Mouse (Mus musculus) spleen, postnatal 36 days (tissue): Measurements from ENCODE around the gene Wscd2.

Source experiments
- DNase-seq, 2 experiments: peaks; one replicate each; pipeline ENCODE4 v3.0.0; 2022; ENCODE audit warnings: low spot score in 2 of 2, mixed read lengths in 1 of 2

The Wscd2 gene

DNA sequence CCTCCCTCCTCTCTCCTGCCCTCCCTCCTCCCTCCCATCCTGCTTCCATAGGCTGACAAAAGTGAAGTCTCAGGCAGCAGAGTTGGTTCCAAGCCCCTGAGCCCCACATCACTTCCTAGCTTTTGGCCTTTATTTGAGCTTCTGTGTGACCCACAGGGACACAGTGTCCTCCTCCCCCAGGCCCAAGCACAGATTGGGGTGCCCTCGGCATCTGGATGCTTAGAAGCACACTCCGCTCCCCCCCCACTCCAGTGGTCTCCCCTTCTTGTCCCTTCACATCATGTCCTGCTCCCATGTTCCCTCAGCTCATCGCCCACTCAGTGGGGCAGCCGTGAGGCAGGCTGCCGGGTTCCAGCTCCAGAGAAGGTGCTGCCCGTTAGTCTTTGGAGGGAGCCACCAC is 121.0 kb downstream of the Wscd2 start:
- DNase-seq: no peak

DNA sequence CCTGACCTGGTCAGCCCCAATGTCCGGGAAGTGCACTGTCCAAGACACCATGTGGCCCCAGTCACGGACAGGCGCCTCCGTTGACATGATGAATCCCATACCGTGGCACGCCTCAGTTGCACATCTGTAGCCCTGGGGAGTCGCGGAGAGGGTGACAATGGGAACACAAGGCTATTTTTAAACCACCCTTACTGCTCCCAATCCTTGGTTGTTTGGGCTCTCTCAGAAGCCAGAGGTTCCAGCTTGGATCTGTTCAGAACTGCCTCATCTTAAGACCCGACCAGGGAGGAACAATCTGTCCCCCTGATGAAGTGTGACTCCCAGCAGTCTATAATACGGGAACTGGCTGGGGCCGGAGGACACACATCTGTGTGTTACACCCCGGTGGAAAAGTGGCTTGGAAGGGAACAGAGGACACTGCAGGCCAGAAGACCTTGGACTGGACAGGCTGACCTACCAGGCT is 121.7 kb downstream of the Wscd2 start:
- no peak for DNase-seq

DNA sequence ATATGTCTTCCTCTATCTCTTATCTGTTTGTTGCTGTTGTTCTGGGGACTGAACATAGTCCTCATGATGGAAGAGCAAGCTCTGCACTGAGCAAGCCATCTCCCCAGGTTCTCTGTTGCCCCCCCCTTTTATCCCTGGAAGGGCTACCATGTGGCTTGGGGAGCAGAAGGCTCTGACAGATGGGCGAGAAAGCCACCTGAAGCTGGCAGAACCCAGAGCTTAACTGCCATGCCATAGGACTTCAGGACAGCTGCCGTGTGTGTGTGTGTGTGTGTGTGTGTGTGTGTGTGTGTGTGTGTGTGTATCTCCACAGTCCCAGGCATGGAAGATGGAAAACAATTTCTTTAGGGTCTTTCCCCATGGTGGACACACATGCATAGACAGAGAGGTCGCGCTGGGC is 128.6 kb downstream of the Wscd2 start:
- no peak for DNase-seq

DNA sequence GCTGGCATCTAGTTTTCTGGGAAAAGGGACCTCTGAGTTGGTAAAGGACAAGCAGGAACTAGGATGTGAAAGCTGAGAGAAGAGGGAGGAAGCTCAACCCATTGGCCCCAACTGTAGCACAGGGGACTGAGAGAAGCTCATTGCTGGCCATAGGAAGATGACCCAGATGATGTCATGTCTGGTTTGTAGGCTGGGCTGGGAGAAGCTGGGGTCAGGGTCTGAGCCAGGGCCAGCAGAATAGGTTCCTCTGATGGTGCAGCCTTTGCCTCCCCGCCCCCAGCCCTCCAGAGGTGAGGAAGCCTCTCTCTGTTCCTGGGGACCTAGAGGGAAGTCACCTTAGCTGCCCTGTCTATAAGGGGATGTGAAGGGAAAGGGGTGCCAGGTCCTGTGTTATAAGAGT is 129.0 kb downstream of the Wscd2 start:
- DNase-seq: no peak

DNA sequence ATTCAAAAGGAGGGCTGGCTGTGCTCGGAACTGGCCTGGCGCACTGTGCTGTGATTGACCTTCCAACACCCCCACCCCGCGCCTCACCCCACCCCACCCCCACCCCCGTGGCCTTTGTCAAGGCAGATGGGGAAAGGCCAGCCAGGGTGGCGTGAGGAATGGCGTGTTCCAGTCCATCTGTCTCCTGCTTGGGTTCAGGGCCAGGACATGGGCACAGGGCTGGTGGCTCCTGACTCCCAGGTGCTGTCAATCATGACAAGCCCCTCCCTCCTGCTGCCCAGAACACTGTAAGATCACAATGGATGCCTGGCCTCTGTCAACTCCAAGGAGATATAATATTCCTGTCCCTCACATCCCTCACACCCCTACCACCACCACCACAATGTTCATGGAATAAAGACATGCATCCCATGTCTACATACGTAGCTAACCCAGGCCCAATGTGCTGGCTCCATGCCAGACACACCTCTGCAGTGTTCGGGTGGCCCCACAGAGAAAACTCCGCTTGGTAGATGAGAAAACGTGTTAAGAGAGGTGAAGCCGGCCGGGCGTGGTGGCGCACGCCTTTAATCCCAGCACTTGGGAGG is 130.1 kb downstream of the Wscd2 start:
- DNase-seq: no peak

DNA sequence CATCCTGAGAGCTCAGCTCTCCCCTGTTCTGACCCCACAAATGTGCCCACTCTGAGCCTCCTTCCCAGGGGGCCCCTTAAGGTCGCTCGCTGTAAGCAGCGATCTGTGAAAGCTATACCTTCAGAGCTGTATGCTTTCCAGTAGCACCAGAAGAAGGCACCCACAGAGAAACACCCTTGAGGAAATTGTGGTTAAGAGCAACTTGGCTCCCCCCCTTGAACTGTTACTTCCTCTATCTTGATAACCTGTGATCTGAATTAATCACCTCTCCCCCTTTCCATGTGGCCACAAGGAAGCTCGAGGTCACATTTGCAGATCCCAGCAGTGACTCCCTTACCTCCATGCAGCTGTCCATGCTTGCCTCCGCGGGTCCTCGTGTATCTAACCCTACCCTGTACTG is 130.9 kb downstream of the Wscd2 start:
- peak; percentile 20 to 26 for DNase-seq

DNA sequence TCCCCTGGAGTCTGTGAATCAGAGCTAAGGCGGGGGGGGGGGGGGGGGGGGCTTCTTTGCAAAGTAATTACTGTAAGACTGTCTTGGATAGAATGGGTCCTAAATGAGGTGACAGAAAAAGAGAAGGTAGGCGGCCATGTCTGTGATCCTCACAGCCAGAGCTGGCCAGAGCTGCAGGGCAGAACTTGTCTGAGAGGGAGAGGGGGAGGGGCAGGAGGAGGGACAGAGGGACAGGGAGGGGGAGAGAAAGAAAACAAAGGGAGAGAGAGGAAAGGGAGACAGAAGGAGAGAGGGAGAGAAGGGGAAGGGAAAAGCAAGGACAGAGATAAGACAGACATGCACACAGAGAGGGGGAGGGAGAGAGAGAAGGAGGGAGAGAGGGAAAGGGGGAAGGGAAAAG is 132.9 kb downstream of the Wscd2 start:
- no peak for DNase-seq

DNA sequence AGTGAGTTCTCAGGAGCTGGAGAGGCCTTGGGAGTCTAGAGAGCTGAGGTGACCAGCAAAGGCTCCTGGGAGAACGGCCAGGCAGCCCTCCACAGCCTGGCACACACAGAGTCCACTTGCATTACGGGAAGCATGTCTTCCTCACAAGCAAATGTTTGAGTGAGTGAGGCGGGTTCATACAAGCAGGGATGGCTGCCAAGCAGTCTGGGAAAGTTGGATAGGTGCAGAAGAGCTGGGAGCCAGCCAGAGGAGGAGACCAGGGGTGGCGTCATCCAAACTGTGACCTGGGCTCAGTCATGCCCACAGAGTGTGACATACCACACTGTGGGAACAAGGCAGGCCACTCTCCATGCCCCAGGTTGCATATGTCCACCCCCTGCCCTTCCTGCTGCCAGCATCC is 134.9 kb downstream of the Wscd2 start:
- no peak for DNase-seq

DNA sequence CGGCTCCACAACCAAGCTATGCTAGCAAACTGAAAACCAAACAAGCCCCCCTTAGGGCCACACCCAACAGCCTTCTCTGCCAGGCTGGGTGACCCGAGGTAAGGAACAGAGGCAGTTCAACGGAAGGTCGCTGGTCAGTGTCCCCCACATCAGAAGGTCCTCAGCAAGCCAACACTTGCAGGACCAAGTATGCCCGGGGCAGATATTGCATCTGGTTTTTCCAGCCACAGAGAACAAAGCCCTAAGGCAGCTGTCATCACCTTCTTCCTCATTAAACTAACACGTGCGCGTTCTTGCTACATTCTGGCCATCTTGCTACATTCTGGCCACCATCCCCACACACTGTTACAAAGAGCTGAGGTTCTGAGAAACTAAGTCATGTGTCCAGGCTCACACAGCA is 136.2 kb downstream of the Wscd2 start:
- peak in 1 of 2 experiments; percentile 7 for DNase-seq

DNA sequence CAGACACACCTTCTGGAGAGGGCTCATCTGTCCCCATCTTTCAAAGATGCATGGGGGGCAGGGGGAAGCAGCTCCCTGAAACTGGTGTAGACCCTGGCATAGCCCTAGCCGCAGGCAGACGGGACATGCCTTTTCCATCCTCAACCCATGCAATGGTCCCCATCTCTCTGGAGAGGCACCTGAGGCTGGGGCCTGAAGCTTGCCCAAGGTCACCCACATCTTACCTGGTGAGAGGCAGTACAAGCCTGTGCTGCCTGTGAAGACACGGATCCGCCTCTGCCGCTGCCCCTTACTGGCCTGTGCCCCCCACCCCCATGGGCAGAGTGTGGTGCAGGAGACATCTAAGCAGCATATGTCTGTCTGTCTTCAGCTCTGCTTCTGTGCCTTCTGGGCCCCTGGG is 136.9 kb downstream of the Wscd2 start:
- no peak for DNase-seq

DNA sequence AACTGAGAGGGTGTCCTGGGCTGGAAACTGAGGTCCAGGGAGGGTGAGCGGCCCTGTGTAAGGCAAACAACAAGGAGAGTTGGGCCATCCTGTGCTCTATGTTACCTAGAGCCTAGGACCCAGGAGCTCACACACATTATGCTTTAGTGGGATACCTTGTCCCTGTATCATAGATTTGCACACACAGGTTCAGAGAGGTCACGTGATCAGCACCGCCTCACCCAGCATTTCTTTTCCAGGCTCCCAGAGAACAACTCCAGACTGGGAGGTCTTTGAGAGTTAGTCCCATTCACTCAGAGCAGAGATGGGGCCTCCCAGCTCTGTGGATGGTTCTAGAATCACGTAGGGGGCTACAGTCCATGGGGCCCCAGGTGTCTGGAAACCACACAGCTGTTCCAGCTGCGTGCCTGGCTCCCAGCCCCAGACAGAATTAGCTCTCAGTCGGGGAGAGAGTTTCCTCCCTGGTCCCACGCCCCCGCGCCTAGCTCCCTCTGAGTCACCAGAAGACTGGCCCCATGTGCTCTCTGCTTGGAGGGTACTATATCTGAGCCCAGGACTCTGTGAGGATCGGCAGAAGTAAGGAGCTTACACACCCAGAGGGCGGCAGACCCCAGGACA is 137.8 kb downstream of the Wscd2 start:
- no peak for DNase-seq

DNA sequence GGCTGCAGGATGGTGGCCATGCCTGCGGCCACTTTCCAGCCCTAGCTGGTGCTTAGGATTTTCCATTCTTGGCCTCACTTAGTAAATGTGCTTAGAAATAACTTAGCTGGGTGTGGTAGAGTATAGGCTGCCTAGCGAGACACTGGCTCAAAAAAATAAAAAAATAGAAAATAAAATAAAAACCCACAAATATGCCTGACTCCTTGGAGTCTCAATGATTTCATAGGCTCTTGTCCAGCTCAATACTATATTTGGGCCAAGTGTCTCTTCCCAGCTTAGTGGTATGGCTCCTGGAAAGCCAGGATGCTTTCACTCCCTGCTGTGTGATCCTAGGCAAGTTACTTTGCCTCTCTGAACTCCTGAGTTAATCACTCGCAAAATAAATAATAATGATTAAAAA is 139.1 kb downstream of the Wscd2 start:
- DNase-seq: no peak

DNA sequence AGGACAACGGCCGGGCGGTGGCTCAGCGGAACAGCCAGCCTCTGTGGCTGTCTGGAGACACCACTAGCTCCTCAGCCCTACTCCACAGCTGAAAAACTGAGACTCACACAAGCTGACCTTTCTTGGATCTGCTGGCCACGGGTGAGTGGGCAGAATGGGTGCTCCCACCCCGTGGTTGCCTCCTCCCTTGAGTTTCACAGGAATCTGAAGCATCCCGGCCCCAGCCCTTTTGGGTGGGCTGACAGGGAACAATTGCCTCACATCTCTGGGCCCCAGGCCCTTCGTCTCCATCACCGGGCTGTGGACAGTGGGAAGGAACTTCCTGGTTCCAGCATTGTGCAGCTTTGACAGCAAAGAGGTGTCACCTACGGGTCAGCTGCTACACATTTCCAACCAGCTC is 140.0 kb downstream of the Wscd2 start:
- no peak for DNase-seq

DNA sequence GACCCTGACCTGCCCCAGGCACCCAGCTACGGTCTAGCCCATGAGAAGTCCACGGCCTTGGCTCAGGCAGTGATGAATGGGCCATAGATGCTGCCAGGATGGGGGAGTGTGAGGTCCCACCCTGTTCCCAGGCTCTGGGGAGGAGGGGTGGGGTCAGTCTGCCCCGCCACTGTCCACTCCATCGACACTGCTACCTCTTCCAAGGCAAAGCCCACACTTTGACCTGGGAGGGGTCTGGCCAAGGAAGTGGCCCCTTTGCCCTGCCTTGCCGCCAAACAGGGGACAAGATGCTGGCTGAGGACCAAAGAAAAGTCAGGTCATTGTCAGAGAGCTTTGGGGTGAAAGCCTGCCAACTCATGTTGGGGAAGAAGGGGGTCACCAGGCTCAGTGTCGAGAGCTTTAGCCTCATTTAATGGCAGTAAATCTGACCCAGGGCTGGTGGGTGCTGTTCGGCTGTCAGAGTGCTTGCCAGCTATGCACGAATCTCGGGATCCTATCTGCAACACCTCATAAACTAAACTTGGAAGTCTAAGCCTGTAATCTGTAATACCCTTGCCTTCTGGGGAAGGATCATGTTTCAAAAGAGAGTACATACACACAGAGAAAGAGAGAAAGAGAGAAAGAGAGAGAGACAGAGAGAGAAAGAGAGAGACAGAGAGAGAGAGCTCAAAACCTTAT is 143.0 kb downstream of the Wscd2 start:
- DNase-seq: no peak

DNA sequence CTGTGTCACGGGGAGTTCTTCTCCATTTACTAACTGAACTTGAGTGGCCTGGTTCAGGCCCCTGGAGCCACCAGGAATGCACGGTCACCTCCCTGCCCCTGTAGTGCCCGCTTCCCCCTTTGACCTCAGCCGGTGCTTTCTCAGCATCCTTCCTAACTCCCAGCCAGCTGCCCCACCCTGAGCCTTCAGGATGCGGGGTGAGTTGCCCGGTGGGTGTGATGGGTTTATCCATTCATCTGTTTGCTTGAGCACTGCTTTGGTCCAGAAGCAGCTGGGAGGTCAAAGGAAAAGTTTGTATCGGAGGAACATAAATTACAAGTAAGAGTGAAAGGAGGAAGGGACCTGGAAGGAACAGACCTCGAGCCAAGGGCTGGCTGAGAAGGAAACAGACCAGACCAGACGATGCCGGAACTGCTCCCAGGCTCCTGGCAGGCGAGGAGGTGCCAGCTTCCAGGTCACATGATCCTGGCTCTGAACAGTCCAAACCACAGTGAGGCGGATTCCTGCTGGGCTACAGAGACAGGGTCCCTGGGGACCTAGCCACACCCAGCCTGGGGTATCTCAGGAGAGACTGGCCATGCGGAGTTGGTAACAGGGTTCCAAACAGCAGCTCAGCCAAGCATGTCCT is 144.0 kb downstream of the Wscd2 start:
- no peak for DNase-seq

DNA sequence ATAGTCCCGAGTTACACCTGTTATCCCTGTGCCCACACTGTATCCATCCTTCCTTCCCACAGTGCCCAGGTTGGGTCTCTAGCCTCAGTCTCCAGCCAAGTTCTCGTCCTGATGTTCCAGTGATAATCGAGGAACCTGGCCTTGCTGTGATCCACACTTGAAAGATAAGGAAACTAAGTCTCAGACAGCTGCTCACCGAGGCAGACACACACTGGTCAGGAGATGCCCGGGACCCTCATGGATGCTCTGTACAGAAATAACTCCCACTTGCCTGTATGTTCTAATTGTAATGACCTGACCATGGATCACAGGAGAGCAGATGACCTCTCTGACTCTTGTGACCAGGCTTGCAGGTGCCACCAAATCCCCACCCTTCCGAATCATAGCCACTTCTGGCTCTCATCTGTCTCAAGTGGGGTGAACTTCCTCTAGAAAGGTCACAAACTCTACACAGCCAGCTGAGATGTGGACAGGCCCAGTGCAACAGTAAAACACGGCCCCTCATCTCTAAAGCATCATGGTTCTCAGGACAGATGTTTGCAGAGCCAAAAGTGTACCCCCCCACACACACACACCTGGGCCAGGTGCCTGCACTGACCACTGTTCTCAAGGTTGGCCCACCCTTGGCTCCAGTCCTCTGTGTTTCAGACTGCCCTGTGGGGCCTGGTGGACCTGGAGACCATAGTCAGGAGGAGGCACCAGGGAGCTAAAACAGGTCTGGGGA is 144.9 kb downstream of the Wscd2 start:
- DNase-seq: no peak

DNA sequence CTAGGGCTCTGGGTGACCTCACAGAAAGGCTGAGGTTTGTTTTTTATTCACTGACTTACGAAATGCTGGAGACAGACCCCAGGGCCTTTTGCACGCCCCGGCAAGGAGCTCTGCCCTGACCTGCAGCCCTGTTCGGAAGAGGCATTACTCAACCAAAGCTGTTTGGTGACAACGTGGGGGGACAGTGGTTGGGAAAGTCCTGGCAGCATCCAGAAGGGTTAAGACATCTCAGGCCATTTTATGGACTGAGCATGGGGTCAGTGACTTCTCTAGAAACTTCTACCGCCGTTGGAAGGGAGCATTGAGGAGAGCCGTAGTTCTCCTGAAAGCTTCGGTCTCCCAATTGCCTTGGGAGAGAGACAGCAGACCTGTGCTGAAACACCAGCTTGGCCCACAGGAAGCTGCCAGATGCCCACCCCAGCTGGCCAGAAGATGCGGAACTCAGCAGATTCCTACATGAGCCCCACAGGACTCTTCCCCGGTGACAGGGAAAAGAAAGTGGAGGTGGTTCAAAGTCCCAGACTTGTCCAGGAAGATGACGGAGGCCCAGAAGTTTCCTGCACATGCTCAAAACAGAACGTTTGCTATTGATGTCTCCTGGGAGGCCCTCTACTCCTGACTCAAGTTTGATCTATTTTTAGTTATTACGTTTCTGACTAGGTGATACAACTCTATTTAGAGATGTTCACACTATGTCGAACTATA is 145.9 kb downstream of the Wscd2 start:
- DNase-seq: no peak

DNA sequence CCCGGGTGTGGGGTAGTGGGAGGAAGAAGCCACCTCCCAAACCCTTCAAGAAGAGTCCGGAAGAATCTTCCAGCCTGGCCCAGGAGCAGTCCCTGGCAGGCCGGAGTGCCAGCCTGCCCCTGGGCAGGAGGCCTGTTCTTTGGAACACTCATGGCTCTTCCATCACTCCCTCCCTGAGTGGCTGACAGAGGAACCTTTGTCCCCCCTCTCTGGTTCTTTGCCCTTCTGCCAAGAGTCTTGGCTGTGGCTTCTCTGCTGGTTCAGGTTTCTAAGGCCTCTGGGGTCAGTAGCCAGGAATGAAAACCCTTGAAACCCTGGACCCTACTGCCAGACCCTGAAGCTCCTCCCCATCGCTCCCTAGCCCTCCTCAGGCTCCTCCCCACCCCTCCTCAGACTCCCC is 147.5 kb downstream of the Wscd2 start:
- no peak for DNase-seq

DNA sequence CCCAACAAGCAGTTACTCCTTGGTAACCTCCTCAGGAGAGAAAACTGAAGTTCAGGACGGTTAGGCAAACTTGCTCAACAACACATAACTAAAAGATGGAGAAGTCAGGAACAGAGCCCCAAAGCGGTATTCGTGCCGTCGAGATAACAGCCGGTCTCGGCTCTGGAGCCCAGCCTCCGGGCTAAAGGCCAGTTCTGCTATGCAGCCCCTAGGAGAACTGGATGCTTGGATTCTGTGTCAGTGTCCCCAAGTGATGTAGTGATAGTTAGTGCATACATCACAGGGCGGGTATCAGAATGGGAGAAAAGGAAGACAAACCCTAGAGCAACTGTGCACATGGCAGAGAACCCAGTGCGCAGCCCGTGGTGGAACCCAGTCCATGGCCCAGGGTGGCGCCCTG is 147.9 kb downstream of the Wscd2 start:
- DNase-seq: no peak

DNA sequence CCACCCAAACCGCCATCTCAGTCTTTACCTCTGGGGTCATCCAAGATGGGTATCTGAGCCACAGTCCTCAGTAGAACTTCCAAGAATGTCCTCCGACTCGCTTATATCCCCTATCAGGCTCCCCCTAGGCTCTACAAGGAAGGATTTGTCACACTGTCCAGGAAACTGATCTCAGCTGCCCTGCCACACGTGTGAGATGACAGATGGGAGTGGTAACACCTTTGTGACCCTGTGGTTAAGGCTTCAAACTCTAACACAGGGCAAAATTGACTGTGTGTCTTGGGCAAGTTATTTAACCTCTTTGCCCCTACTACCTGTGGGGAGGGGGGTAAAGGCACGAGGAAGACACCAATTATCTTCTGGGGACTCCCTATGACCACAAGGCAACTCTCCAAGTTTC is 149.0 kb downstream of the Wscd2 start:
- DNase-seq: no peak
